Mouse (Mus musculus) ovary, postnatal 10 days (tissue): ENCODE data around the gene Arsg.
"Not testable (repeated sequence)": the region's sequence is repeated elsewhere in the genome, so short reads cannot be mapped to it uniquely, and the experiment has no call there.

Source experiments
- DNase-seq: peaks from one replicate; pipeline ENCODE4 v3.0.0; 2022; ENCODE audit warnings: low spot score

Gene Arsg

GRCm38 (mm10) chr11:109470170-109470569 is 3.0 kb upstream of the Arsg start:
- DNase-seq: no peak

GRCm38 (mm10) chr11:109470921-109471861 is 2.0 kb upstream of the Arsg start:
- no peak for DNase-seq

GRCm38 (mm10) chr11:109472171-109472691 is 943 bp upstream of the Arsg start:
- DNase-seq: peak; percentile 22

GRCm38 (mm10) chr11:109472821-109473170 is 378 bp upstream of the Arsg start:
- DNase-seq: no peak

- DNase-seq: no peak
Observed at GRCm38 (mm10) chr11:109474086-109474742, 1.0 kb downstream of the Arsg start.

- no peak for DNase-seq
Observed at GRCm38 (mm10) chr11:109474836-109475235, 1.7 kb downstream of the Arsg start.

GRCm38 (mm10) chr11:109475717-109476116 is 2.5 kb downstream of the Arsg start:
- DNase-seq: no peak

GRCm38 (mm10) chr11:109476241-109476640 is 3.1 kb downstream of the Arsg start:
- DNase-seq: no peak

GRCm38 (mm10) chr11:109476653-109477052 is 3.5 kb downstream of the Arsg start:
- DNase-seq: no peak

- DNase-seq: no peak
Observed at GRCm38 (mm10) chr11:109477606-109478380, 4.6 kb downstream of the Arsg start.

GRCm38 (mm10) chr11:109479575-109480285 is 6.6 kb downstream of the Arsg start:
- DNase-seq: no peak

- no peak for DNase-seq
Observed at GRCm38 (mm10) chr11:109480440-109480839, 7.3 kb downstream of the Arsg start.

- DNase-seq: no peak
Observed at GRCm38 (mm10) chr11:109485398-109486045, 12.3 kb downstream of the Arsg start.

- DNase-seq: no peak
Observed at GRCm38 (mm10) chr11:109487111-109487510, 13.9 kb downstream of the Arsg start.

GRCm38 (mm10) chr11:109487991-109488684 is 15.0 kb downstream of the Arsg start:
- no peak for DNase-seq

- no peak for DNase-seq
Observed at GRCm38 (mm10) chr11:109489763-109490162, 16.6 kb downstream of the Arsg start.

GRCm38 (mm10) chr11:109491844-109492243 is 18.7 kb downstream of the Arsg start:
- no peak for DNase-seq

GRCm38 (mm10) chr11:109492847-109493464 is 19.8 kb downstream of the Arsg start:
- DNase-seq: not testable (repeated sequence)

GRCm38 (mm10) chr11:109494890-109495770 is 22.0 kb downstream of the Arsg start:
- no peak for DNase-seq
